Mouse (Mus musculus) MN1 (cell line): Measurements from ENCODE around the gene Prrg4.
"Not testable (repeated sequence)": the region's sequence is repeated elsewhere in the genome, so short reads cannot be mapped to it uniquely, and the experiment has no call there.

Source experiments
- DNase-seq: peaks from one replicate; pipeline ENCODE4 v3.0.0-alpha.2; 2016; ENCODE audit warnings: low spot score

The Prrg4 gene

GRCm38 (mm10) chr2:104849276-104849990, at the start of gene Prrg4:
TSS of gene Prrg4 (minus strand) at chr2:104849876.
- DNase-seq, result no peak

- DNase-seq, result peak; percentile 73
Measured at GRCm38 (mm10) chr2:104887882-104888566, 38.3 kb upstream of the Prrg4 start.

- DNase-seq, result not testable (repeated sequence)
Measured at GRCm38 (mm10) chr2:104887331-104887730, 37.7 kb upstream of the Prrg4 start.

GRCm38 (mm10) chr2:104886109-104886508, 36.4 kb upstream of the Prrg4 start:
- no peak for DNase-seq

GRCm38 (mm10) chr2:104878794-104879193, 29.1 kb upstream of the Prrg4 start:
- no peak for DNase-seq

GRCm38 (mm10) chr2:104869101-104869500, 19.4 kb upstream of the Prrg4 start:
- DNase-seq, result no peak

- no peak for DNase-seq
Measured at GRCm38 (mm10) chr2:104867282-104867855, 17.7 kb upstream of the Prrg4 start, which contains the start of gene Ccdc73. TSS of gene Ccdc73 (plus strand) at chr2:104867805.

- DNase-seq, result no peak
Measured at GRCm38 (mm10) chr2:104864176-104864860, 14.6 kb upstream of the Prrg4 start.

GRCm38 (mm10) chr2:104860426-104860825, 10.8 kb upstream of the Prrg4 start:
- DNase-seq, result no peak

- DNase-seq, result no peak
Measured at GRCm38 (mm10) chr2:104859060-104859459, 9.4 kb upstream of the Prrg4 start.

GRCm38 (mm10) chr2:104858083-104858482, 8.4 kb upstream of the Prrg4 start:
- not testable (repeated sequence) for DNase-seq

GRCm38 (mm10) chr2:104856218-104856617, 6.5 kb upstream of the Prrg4 start:
- DNase-seq, result no peak

GRCm38 (mm10) chr2:104855732-104856131, 6.1 kb upstream of the Prrg4 start:
- DNase-seq, result no peak

GRCm38 (mm10) chr2:104854836-104855235, 5.2 kb upstream of the Prrg4 start:
- DNase-seq, result no peak

- no peak for DNase-seq
Measured at GRCm38 (mm10) chr2:104852546-104852945, 2.9 kb upstream of the Prrg4 start.

GRCm38 (mm10) chr2:104851686-104852085, 2.0 kb upstream of the Prrg4 start:
- DNase-seq, result no peak

- DNase-seq, result no peak
Measured at GRCm38 (mm10) chr2:104849991-104850359, 299 bp upstream of the Prrg4 start.

GRCm38 (mm10) chr2:104848235-104849161, 1.2 kb downstream of the Prrg4 start:
- DNase-seq, result no peak

- DNase-seq, result no peak
Measured at GRCm38 (mm10) chr2:104847645-104848044, 2.0 kb downstream of the Prrg4 start.

GRCm38 (mm10) chr2:104846638-104847414, 2.9 kb downstream of the Prrg4 start:
- DNase-seq, result no peak

- no peak for DNase-seq
Measured at GRCm38 (mm10) chr2:104842559-104842958, 7.1 kb downstream of the Prrg4 start.
